Mouse (Mus musculus) limb, embryonic 15.5 days (tissue): ENCODE results near the gene Gp9. TPM values are rescaled to one million over a fixed set of nuclear protein-coding genes. Genes with fewer than 3 reads are reported as not detected.

Experiments
- ATAC-seq: fragments of 200-750 bp; cut with Nextera tagmentation; 2 replicates; pipeline ENCODE4 v1.8.0; 2017; ENCODE audit warnings: low read depth, moderate TSS enrichment; ENCODE audit not compliant: insufficient number of reproducible peaks, low FRiP score, low TSS enrichment
- H3K27ac ChIP-seq: fragments of 300-500 bp; sonication (generic); 2 replicates; pipeline ENCODE4 v1.5.1; 2015; ENCODE audit warnings: moderate library complexity, mild to moderate bottlenecking, inconsistent platforms
- H3K27me3 ChIP-seq: fragments of 300-500 bp; sonication (generic); 2 replicates; pipeline ENCODE4 v1.6.1; 2015; ENCODE audit warnings: inconsistent platforms
- H3K36me3 ChIP-seq: fragments of 300-500 bp; sonication (generic); 2 replicates; pipeline ENCODE4 v1.6.1; 2015; ENCODE audit warnings: inconsistent platforms
- H3K4me1 ChIP-seq: fragments of 300-500 bp; sonication (generic); 2 replicates; pipeline ENCODE4 v1.6.1; 2015; ENCODE audit warnings: inconsistent platforms
- H3K4me2 ChIP-seq: fragments of 300-500 bp; sonication (generic); 2 replicates; pipeline ENCODE4 v1.6.1; 2015; ENCODE audit warnings: mild to moderate bottlenecking, inconsistent platforms
- H3K4me3 ChIP-seq: fragments of 300-500 bp; sonication (generic); 2 replicates; pipeline ENCODE4 v1.5.1; 2015; ENCODE audit warnings: mild to moderate bottlenecking, inconsistent platforms
- H3K9ac ChIP-seq: fragments of 300-500 bp; sonication (generic); 2 replicates; pipeline ENCODE4 v1.6.1; 2015; ENCODE audit warnings: inconsistent platforms
- H3K9me3 ChIP-seq: fragments of 300-500 bp; sonication (generic); 2 replicates; pipeline ENCODE4 v1.6.1; 2016; ENCODE audit warnings: inconsistent platforms
- WGBS: fragments of 180-500 bp; shearing (Covaris S2); methylation state at CpG from one replicate; pipeline ENCODE4 v1.1.7; 2015; 5-methylcytosine and 5-hydroxymethylcytosine counted together
- polyA plus RNA-seq: library from polyadenylated mRNA; unstranded; fragments of >200 nt; fragmentation: Nextera tagmentation; extraction: Ambion mirVana; gene quantifications from 2 replicates; pipeline ENCODE4 v1.2.1, GENCODE M21; 2015

The Gp9 gene
- polyA plus RNA-seq, 1 experiment from 2014 or later: 0.97 TPM

DNA sequence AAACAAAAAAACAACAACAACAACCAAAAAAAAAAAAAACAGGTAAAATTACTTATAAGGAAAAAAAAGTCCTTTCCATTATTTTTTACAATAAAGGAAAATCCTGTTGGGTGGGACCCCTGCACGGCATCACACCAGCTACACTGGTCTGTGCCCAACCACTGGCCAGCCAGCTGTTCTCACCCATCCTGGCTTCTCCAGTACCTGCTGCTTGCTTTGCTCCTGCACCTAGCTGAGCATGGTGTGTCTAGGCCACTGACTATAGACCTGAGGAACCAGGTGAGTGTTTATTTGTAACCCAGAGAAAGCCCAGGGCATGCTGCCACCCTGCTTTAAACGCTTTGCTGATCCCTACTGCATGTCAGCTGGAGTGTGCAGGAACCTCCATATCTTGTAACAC lies 42.5 kb downstream of the Gp9 start:
- H3K36me3 ChIP-seq: peaks cover 88% of the 10 kb centered on the region
- no peaks in the 10 kb centered on the region for H3K9me3 ChIP-seq
- ATAC-seq: no peak
- no peaks in the 10 kb centered on the region for H3K27me3 ChIP-seq
- WGBS: 91% methylated on average over 2 of the region's 2 CpGs
- H3K27ac ChIP-seq: no peak overlapping the region
- H3K4me3 ChIP-seq: no peak overlapping the region
- no peak overlapping the region for H3K9ac ChIP-seq
- H3K4me1 ChIP-seq: no peaks in the 10 kb centered on the region
- no peak overlapping the region for H3K4me2 ChIP-seq

Other genes starting within 250 kb of the Gp9 start
- gene Arhgap25, start 244.8 kb upstream of the Gp9 start, polyA plus RNA-seq: 7.6 and 8.4 TPM in 2 replicates
- gene Prokr1, start 187.3 kb upstream of the Gp9 start, polyA plus RNA-seq: 5.1 and 5.3 TPM in 2 replicates
- gene Aplf, start 105.9 kb upstream of the Gp9 start, polyA plus RNA-seq: 14.9 and 15.1 TPM in 2 replicates
- gene Efcc1, start 47.2 kb upstream of the Gp9 start, polyA plus RNA-seq: 0.97 and 1.2 TPM in 2 replicates
- gene Rab43, start 34.1 kb downstream of the Gp9 start, polyA plus RNA-seq: 11.9 and 12.5 TPM in 2 replicates
- 3.0 and 5.1 TPM in 2 replicates for gene Gm45140, start 57.7 kb downstream of the Gp9 start, polyA plus RNA-seq
- gene Isy1, start 60.7 kb downstream of the Gp9 start, polyA plus RNA-seq: 36.4 and 45.6 TPM in 2 replicates
- gene Cnbp, start 73.0 kb downstream of the Gp9 start, polyA plus RNA-seq: 1,091 and 1,093 TPM in 2 replicates
- 183 and 189 TPM in 2 replicates for gene Copg1, start 109.7 kb downstream of the Gp9 start, polyA plus RNA-seq
- 48.8 and 49.8 TPM in 2 replicates for gene Hmces, start 135.9 kb downstream of the Gp9 start, polyA plus RNA-seq
- 25.3 and 26.3 TPM in 2 replicates for gene H1fx, start 203.6 kb downstream of the Gp9 start, polyA plus RNA-seq